Mouse (Mus musculus): ENCODE results near the gene Zmiz1. TPM values are rescaled to one million over a fixed set of nuclear protein-coding genes. Genes with fewer than 3 reads are reported as not detected.

Gene Zmiz1
- total RNA-seq (2014; fragmentation: Nextera tagmentation): not detected in 2 replicates
- 0.12 and 0.16 TPM in 2 replicates for total RNA-seq (2017)
- 0.06 and 0.09 TPM in 2 replicates for polyA plus RNA-seq (2012)

DNA sequence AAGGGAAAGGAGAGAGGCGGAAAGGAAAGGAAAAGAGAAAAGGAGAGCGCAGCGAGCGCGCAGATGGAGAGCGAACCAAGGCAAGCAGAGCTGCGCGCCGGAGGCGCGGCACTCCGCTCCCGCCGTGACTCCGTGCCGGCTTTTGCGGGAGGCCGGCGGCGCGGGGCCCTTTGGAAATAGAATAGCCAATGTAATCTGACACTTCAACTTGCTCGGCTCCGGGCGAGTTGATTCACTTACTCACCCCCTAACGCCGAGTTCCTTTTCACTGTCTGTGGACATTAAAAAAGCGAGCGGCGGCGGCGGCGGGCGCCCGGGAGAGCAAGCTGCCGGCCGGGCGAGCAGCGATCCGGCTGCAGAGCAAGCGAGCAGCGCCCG is at the start of gene Zmiz1:
TSS of gene Zmiz1 (plus strand) at position 170 of the 378 bp plus-strand sequence.
- TF ChIP-seq GATA1 (IDR thresholded peaks at IDR 0.05; ENCODE audit: borderline replicate concordance, low read length) (no peak), GATA2 (IDR thresholded peaks at IDR 0.05; ENCODE audit: borderline replicate concordance, low read depth, low read length) (no peak), TAL1 (conservative IDR thresholded peaks at IDR 0.05; ENCODE audit: low read depth, low read length) (no peak), CTCF (IDR thresholded peaks at IDR 0.05; ENCODE audit: low read depth, low read length) (no peak), POLR2AphosphoS5 (IDR thresholded peaks at IDR 0.05; ENCODE audit: insufficient replicate concordance, low read depth, low read length) (no peak)
- Histone ChIP-seq H3K9me3 (replicated peaks) (peaks cover 89% of the 10 kb centered on the region), H3K4me3 (ENCODE audit: low read depth, low read length) (no peak within 1 kb of the TSS; the same call in 1 of the 2 replicates), H3K27me3 (ENCODE audit: insufficient read depth, low read length) (no peaks in the 10 kb centered on the region), H3K4me1 (ENCODE audit: insufficient read depth, low read depth, low read length) (no peaks in the 10 kb centered on the region), H3K36me3 (replicated peaks) (no peaks in the 10 kb centered on the region)
- DNase-seq (ENCODE audit: low spot score): no peak
- ATAC-seq (ENCODE audit: extremely low read depth, insufficient number of reproducible peaks, low FRiP score, poor library complexity, severe bottlenecking): no peak

DNA sequence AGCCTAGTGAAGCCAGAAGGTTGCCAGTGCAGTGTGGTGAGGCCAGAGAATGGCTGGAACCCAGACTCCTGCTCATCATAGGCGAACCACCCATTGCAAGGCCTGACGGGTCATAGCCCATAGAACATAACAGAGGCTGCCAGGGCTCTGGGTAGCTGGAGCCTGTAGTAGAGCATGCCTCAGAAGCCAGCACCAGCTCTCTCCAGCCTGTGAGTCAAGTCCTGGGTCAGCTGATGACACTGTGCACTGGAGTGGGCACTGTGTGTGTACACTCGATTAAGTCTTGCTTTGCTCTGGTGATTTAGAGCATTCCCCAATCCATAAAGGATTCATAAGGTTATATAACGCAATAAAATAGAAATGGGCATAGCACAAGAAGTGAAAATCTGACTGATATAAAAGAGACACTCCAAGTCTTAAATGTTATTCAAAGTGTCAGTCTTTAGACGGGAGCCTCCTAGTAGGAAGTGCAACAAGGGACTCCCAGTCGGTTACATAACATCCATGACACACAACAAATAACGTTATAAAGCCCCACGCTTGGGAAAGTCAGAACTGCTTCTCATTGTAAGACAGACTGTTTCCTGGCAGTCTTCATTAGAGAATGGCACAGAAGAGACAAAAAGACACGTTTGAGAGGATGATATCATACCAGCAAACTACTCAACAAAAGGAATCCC is 47.0 kb upstream of the Zmiz1 start:
- DNase-seq (ENCODE audit: low spot score) (no peak), ATAC-seq (ENCODE audit: extremely low read depth, insufficient number of reproducible peaks, low FRiP score, poor library complexity, severe bottlenecking) (no peak)
- Histone ChIP-seq H3K4me3 (ENCODE audit: low read depth, low read length) (no peak overlapping the region), H3K27me3 (ENCODE audit: insufficient read depth, low read length) (no peaks in the 10 kb centered on the region), H3K36me3 (replicated peaks) (no peaks in the 10 kb centered on the region), H3K9me3 (replicated peaks) (peaks cover 78% of the 10 kb centered on the region), H3K4me1 (ENCODE audit: insufficient read depth, low read depth, low read length) (no peaks in the 10 kb centered on the region)
- TF ChIP-seq TAL1 (conservative IDR thresholded peaks at IDR 0.05; ENCODE audit: low read depth, low read length): no peak
- TF ChIP-seq CTCF (IDR thresholded peaks at IDR 0.05; ENCODE audit: low read depth, low read length): no peak
- TF ChIP-seq POLR2AphosphoS5 (IDR thresholded peaks at IDR 0.05; ENCODE audit: insufficient replicate concordance, low read depth, low read length): no peak
- no peak for TF ChIP-seq GATA1 (IDR thresholded peaks at IDR 0.05; ENCODE audit: borderline replicate concordance, low read length)
- no peak for TF ChIP-seq GATA2 (IDR thresholded peaks at IDR 0.05; ENCODE audit: borderline replicate concordance, low read depth, low read length)

DNA sequence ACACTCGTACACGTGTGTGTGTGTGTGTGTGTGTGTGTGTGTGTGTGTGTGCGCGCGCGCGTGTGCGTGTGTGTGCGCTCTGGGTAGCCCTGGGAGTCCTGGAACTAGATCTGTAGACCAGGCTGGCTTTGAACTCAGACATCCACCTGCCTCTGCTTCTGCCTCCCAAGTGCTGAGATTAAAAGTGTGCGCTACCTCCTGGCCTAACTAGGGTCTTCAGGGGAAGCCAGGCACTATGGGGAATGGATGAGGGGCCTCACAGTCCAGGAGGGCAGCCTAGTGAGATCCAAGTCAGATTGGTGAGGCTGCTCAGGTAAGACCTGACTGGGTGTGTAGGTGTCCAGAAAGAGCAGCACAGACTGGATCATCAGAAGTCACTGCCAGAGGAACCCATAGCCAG is 46.2 kb upstream of the Zmiz1 start:
- no peaks in the 10 kb centered on the region for H3K36me3 ChIP-seq (replicated peaks)
- no peaks in the 10 kb centered on the region for H3K27me3 ChIP-seq (ENCODE audit: insufficient read depth, low read length)
- peaks cover 78% of the 10 kb centered on the region for H3K9me3 ChIP-seq (replicated peaks)
- H3K4me1 ChIP-seq (ENCODE audit: insufficient read depth, low read depth, low read length): no peaks in the 10 kb centered on the region
- DNase-seq (ENCODE audit: low spot score) (no peak), ATAC-seq (ENCODE audit: extremely low read depth, insufficient number of reproducible peaks, low FRiP score, poor library complexity, severe bottlenecking) (no peak)
- H3K4me3 ChIP-seq (ENCODE audit: low read depth, low read length): no peak overlapping the region
- TF ChIP-seq GATA2 (IDR thresholded peaks at IDR 0.05; ENCODE audit: borderline replicate concordance, low read depth, low read length) (no peak), TAL1 (conservative IDR thresholded peaks at IDR 0.05; ENCODE audit: low read depth, low read length) (no peak), GATA1 (IDR thresholded peaks at IDR 0.05; ENCODE audit: borderline replicate concordance, low read length) (no peak), POLR2AphosphoS5 (IDR thresholded peaks at IDR 0.05; ENCODE audit: insufficient replicate concordance, low read depth, low read length) (no peak), CTCF (IDR thresholded peaks at IDR 0.05; ENCODE audit: low read depth, low read length) (no peak)

DNA sequence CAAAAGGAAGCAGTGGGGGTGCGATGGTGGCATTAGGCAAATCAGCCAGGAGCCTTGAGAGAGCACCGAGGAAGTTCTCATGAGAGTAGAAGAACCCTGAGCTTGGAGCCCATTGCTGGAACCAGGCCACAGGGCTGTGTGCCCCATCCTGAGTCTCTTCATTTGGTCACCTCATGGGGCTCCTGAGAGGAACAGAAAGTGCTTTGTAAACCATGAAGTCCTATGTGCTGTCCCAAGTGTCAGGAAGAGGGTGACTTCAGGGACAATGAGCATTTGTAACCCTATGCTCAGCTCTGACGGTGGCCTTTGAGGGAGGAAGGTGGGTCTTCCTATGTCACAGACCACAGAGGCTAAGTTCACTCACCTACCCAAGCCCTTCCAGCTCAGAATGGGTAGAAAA is 45.5 kb upstream of the Zmiz1 start:
- no peak for ATAC-seq (ENCODE audit: extremely low read depth, insufficient number of reproducible peaks, low FRiP score, poor library complexity, severe bottlenecking)
- Histone ChIP-seq H3K4me1 (ENCODE audit: insufficient read depth, low read depth, low read length) (no peaks in the 10 kb centered on the region), H3K4me3 (ENCODE audit: low read depth, low read length) (no peak overlapping the region), H3K36me3 (replicated peaks) (no peaks in the 10 kb centered on the region), H3K27me3 (ENCODE audit: insufficient read depth, low read length) (no peaks in the 10 kb centered on the region), H3K9me3 (replicated peaks) (peaks cover 80% of the 10 kb centered on the region)
- no peak for DNase-seq (ENCODE audit: low spot score)
- TF ChIP-seq CTCF (IDR thresholded peaks at IDR 0.05; ENCODE audit: low read depth, low read length) (no peak), GATA2 (IDR thresholded peaks at IDR 0.05; ENCODE audit: borderline replicate concordance, low read depth, low read length) (no peak), POLR2AphosphoS5 (IDR thresholded peaks at IDR 0.05; ENCODE audit: insufficient replicate concordance, low read depth, low read length) (no peak)

DNA sequence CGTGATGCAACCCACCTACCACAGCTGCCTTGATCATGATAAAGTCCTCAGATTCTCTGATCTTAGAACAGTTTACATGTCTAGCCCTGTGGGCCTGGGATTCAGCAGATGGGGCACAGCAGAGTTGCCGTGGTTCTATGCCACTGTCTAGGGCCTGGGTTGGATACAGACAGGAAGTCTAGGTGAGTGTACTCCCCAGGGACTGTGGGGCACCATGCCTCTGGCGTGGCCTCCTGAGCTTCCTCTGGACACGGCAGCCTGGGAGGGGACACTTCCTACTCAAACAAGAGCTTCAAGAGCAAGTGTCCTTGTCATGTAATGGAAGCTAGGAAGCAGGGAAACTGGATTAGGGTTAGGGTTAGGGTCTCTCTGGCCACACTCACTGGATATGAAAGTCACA is 44.9 kb upstream of the Zmiz1 start:
- no peak for ATAC-seq (ENCODE audit: extremely low read depth, insufficient number of reproducible peaks, low FRiP score, poor library complexity, severe bottlenecking)
- Histone ChIP-seq H3K4me1 (ENCODE audit: insufficient read depth, low read depth, low read length) (no peaks in the 10 kb centered on the region), H3K9me3 (replicated peaks) (peaks cover 79% of the 10 kb centered on the region), H3K27me3 (ENCODE audit: insufficient read depth, low read length) (no peaks in the 10 kb centered on the region), H3K36me3 (replicated peaks) (no peaks in the 10 kb centered on the region), H3K4me3 (ENCODE audit: low read depth, low read length) (no peak overlapping the region)
- no peak for TF ChIP-seq CTCF (IDR thresholded peaks at IDR 0.05; ENCODE audit: low read depth, low read length)
- no peak for TF ChIP-seq POLR2AphosphoS5 (IDR thresholded peaks at IDR 0.05; ENCODE audit: insufficient replicate concordance, low read depth, low read length)
- TF ChIP-seq GATA2 (IDR thresholded peaks at IDR 0.05; ENCODE audit: borderline replicate concordance, low read depth, low read length): no peak
- TF ChIP-seq GATA1 (IDR thresholded peaks at IDR 0.05; ENCODE audit: borderline replicate concordance, low read length): no peak
- no peak for TF ChIP-seq TAL1 (conservative IDR thresholded peaks at IDR 0.05; ENCODE audit: low read depth, low read length)
- no peak for DNase-seq (ENCODE audit: low spot score)

DNA sequence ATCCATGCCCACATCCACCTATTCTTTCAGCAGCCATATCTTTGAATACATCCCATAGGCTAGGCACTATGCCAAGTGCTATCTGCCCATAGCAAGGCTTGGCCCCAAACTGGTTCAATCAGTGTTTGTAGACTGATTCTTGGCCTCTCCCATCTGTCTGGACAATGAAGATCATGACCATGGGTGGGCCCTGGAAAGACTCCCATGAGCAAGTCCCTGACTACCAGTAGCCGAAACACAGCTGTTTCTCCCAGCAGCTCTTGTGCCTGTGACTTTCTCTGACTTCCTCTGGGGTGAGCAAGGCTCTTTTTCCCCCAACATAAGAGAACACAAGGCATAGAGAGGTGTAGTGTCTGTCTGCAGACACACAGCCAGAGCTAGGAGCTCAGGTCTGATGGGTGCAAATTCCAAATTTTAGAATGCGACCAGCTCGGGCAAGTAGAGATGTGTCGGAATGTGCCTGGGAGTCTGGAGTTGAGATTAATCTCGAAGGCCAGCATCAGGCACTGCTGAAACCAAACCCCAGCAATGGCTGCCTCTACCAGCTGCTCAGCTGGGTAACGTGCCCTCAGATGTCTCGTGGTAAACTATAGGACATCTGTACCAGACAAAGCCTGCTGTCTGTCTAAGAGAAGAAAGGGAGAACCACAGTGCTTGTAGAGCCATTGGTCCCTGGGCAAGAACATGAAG is 38.8 kb upstream of the Zmiz1 start:
- TF ChIP-seq GATA2 (IDR thresholded peaks at IDR 0.05; ENCODE audit: borderline replicate concordance, low read depth, low read length) (no peak), GATA1 (IDR thresholded peaks at IDR 0.05; ENCODE audit: borderline replicate concordance, low read length) (no peak), POLR2AphosphoS5 (IDR thresholded peaks at IDR 0.05; ENCODE audit: insufficient replicate concordance, low read depth, low read length) (no peak), TAL1 (conservative IDR thresholded peaks at IDR 0.05; ENCODE audit: low read depth, low read length) (no peak), CTCF (IDR thresholded peaks at IDR 0.05; ENCODE audit: low read depth, low read length) (no peak)
- Histone ChIP-seq H3K27me3 (ENCODE audit: insufficient read depth, low read length) (no peaks in the 10 kb centered on the region), H3K4me1 (ENCODE audit: insufficient read depth, low read depth, low read length) (no peaks in the 10 kb centered on the region), H3K36me3 (replicated peaks) (no peaks in the 10 kb centered on the region), H3K9me3 (replicated peaks) (peaks cover 78% of the 10 kb centered on the region), H3K4me3 (ENCODE audit: low read depth, low read length) (no peak overlapping the region)
- DNase-seq (ENCODE audit: low spot score) (no peak), ATAC-seq (ENCODE audit: extremely low read depth, insufficient number of reproducible peaks, low FRiP score, poor library complexity, severe bottlenecking) (no peak)

All from G1E (cell line).